Mouse (Mus musculus) heart, embryonic 10.5 days (tissue): ENCODE results near the gene Tmem86b. TPM values are rescaled to one million over a fixed set of nuclear protein-coding genes. Genes with fewer than 3 reads are reported as not detected.
A peak's percentile ranks its signal among the peaks of the same experiment; 100 is the strongest.

Source experiments
- DNase-seq: peaks from one replicate; pipeline ENCODE4 v3.0.0-alpha.2; 2017; ENCODE audit warnings: low spot score
- H3K27ac ChIP-seq: fragments of 300-500 bp; sonication (generic); 2 replicates; pipeline ENCODE4 v1.5.1; 2016; ENCODE audit warnings: mild to moderate bottlenecking
- H3K27me3 ChIP-seq: fragments of 300-500 bp; sonication (generic); 2 replicates; pipeline ENCODE4 v1.6.1; 2016; ENCODE audit warnings: mild to moderate bottlenecking; ENCODE audit not compliant: poor library complexity, insufficient read depth, severe bottlenecking
- H3K36me3 ChIP-seq: fragments of 300-500 bp; sonication (generic); 2 replicates; pipeline ENCODE4 v1.6.1; 2016; ENCODE audit warnings: mild to moderate bottlenecking, moderate library complexity
- H3K4me1 ChIP-seq: fragments of 300-500 bp; sonication (generic); 2 replicates; pipeline ENCODE4 v1.6.1; 2016; ENCODE audit warnings: mild to moderate bottlenecking
- H3K4me3 ChIP-seq: fragments of 300-500 bp; sonication (generic); 2 replicates; pipeline ENCODE4 v1.5.1; 2016; ENCODE audit warnings: mild to moderate bottlenecking, moderate library complexity
- H3K9me3 ChIP-seq: fragments of 300-500 bp; sonication (generic); 2 replicates; pipeline ENCODE4 v1.6.1; 2016; ENCODE audit warnings: mild to moderate bottlenecking, moderate library complexity
- WGBS: fragments of 180-500 bp; shearing (Covaris S2); methylation state at CpG from one replicate; pipeline ENCODE4 v1.1.7; 2016; 5-methylcytosine and 5-hydroxymethylcytosine counted together
- polyA plus RNA-seq: library from polyadenylated mRNA; unstranded; fragments of >200 nt; fragmentation: Nextera tagmentation; extraction: Ambion mirVana; gene quantifications from 2 replicates; pipeline ENCODE4 v1.2.1, GENCODE M21; 2016

Tmem86b gene
- polyA plus RNA-seq, 1 experiment from 2014 or later: 4.4 TPM

DNA sequence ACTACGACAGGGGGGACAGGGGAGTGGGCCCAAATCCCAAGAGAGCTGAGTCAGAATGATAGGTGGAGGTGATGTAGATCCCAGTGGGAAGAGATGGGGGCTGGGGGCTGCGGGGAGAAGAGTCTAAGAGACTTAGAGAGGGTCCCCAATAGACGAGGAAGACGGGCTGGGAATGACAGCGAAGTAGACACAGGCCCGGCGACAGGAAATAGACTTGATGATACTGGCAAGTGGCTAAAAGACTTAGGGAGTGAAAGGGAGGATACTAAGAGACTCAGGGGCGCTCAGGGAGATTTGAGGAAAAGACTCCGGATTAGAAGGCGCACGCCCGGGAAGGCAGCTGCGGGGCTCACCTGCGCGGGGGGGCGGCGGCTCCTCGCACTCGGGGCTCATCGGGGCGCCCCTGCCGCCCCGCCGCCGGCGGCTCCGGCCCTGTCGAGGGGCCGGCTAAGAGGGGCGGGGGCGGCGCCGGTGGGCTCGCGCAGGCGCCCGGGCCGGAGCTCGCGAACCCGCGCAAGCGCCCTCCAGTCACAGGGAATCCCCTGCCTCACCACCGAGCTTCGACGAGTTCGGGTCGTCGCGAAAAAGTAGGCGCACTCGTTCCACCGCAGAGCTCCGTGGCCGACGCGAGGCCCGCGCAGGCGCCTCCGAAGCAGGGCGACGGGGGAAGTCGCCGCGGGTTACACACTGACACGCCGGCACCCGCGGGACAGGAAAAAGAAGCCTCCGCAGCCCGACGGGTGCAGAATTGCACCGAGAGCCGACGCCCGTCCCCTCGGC lies 27.1 kb upstream of the Tmem86b start:
- Histone ChIP-seq H3K27me3 (no peaks in the 10 kb centered on the region), H3K27ac (peak overlapping the region; percentile 97), H3K36me3 (peaks cover 17% of the 10 kb centered on the region), H3K4me1 (peaks cover 49% of the 10 kb centered on the region), H3K4me3 (peak overlapping the region; percentile 91), H3K9me3 (no peaks in the 10 kb centered on the region)
- no peak for DNase-seq
- WGBS: under 1% methylated on average over 78 of the region's 78 CpGs

DNA sequence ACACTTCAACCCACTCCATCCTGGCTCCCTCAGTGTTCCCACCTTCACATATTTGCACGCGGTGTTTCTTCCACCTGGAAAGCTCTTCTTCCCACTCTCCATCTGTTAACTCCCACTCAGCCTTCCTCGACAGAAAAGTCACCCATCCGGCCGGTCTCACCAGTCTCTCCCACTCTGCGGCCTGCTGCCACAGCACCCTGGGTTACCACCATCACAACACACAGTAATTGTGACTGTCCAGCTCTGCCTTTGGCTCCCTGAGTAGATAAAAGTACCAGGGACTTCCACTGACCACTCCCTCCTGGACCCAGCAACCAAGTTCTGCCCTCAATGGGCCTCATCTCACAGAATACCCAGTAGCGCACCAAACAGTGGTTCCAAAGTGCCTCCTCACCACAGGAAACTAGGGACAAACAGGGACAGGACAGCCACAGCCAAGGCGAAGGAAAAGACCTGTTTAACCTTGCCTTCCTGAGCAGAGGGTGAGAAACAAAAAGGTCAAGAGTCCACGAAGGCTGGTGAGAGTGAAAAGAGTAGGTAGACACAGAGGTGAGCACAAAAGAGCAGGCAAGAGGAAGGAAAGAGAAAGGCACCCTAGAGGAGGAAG lies 26.4 kb upstream of the Tmem86b start:
- Histone ChIP-seq H3K4me1 (peaks cover 52% of the 10 kb centered on the region), H3K36me3 (peaks cover 14% of the 10 kb centered on the region; the same call in 1 of the 2 replicates), H3K27me3 (no peaks in the 10 kb centered on the region), H3K9me3 (no peaks in the 10 kb centered on the region), H3K27ac (peak overlapping the region; percentile 97), H3K4me3 (peak overlapping the region; percentile 91)
- 52% methylated on average over 9 of the region's 9 CpGs for WGBS
- DNase-seq: no peak

DNA sequence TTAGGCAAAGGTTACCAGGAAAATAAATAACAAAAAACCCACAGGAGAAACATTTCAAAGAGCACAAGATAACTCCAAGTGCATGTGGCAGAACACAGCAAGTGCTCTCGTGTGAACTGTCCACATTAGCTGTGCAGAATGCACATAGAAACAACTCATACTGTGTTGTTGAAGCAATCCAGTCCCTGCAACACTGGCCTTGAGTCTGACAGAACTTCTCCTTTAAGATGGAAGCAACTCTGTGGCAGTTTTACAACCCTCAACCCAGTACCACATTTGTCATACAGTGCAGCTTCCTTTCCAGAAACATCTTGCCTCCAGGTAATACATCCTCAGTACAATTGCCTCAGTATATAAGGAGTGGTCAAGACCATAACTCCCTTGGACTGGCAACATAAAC lies 25.6 kb upstream of the Tmem86b start:
- no peak for DNase-seq
- Histone ChIP-seq H3K4me1 (peaks cover 60% of the 10 kb centered on the region), H3K9me3 (no peaks in the 10 kb centered on the region), H3K27ac (no peak overlapping the region), H3K36me3 (peaks cover 10% of the 10 kb centered on the region; the same call in 1 of the 2 replicates), H3K27me3 (no peaks in the 10 kb centered on the region), H3K4me3 (peak overlapping the region; percentile 91)
- WGBS: 53% methylated on average over 1 of the region's 1 CpGs

DNA sequence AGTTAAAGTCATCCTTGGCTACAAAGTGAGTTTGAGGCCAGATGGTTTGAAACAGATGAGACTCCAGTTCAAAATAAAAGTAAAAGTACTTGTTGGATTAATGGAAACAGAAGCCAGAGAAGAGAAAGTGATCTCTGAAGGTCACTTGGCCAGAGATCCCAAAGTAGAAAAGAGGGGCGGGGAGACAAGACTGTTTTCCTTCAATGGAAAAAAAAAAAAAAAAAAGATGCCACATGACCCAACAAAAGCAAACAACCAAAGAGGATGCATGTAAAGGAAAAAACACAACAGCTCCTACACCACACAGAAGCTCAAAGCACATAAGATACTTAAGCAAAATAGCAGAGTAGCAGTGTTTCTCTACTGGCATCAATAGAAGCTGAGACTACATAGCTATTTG lies 24.7 kb upstream of the Tmem86b start:
- DNase-seq: no peak
- 76% methylated on average over 1 of the region's 1 CpGs for WGBS
- H3K4me3 ChIP-seq: no peak overlapping the region
- peaks cover 10% of the 10 kb centered on the region; the same call in 1 of the 2 replicates for H3K36me3 ChIP-seq
- H3K9me3 ChIP-seq: no peaks in the 10 kb centered on the region
- peaks cover 67% of the 10 kb centered on the region for H3K4me1 ChIP-seq
- H3K27ac ChIP-seq: no peak overlapping the region
- H3K27me3 ChIP-seq: no peaks in the 10 kb centered on the region

DNA sequence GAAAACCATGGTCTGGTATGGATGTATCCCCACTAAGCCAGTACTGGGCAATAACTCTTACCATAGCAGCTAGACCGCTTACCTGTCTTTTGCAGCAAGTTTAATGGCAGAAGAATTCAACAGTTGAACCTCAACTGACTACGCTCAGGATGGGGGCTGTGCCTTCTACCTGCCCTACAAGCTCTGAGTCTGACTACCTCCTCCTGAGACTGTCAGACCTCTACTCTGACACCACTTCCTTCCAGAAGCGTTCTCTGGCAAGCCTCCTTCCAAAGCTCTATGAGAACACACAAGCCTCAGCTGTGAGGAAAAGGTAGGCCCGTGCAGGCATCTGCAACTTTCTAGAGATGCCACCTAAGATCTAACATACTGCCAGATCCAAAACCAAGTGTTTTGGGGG lies 24.2 kb upstream of the Tmem86b start:
- Histone ChIP-seq H3K27ac (no peak overlapping the region), H3K36me3 (peaks cover 10% of the 10 kb centered on the region; the same call in 1 of the 2 replicates), H3K9me3 (no peaks in the 10 kb centered on the region), H3K4me1 (peaks cover 65% of the 10 kb centered on the region), H3K27me3 (no peaks in the 10 kb centered on the region), H3K4me3 (no peak overlapping the region)
- no peak for DNase-seq
- WGBS: 87% methylated on average over 4 of the region's 4 CpGs

DNA sequence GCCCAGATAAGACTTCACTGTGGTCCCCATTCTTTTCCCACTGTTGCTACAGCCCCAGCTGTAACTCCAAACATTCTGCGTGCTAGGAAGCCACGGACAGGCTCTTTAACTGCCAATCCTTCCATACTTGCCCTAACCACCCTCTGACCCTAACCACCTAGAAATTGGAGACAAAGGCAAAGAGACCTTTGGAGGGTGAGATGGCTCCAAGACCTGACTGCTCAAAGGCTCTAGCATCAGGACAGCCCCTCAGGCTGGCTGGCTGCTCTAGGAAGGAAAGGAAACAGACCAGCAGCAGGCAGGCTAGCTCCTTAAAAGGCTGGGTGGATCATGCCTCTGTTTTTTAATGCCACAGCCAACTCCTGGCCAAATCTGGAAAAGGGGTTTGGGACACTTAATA lies 23.0 kb upstream of the Tmem86b start:
- peaks cover 10% of the 10 kb centered on the region; the same call in 1 of the 2 replicates for H3K36me3 ChIP-seq
- 70% methylated on average over 2 of the region's 2 CpGs for WGBS
- H3K9me3 ChIP-seq: no peaks in the 10 kb centered on the region
- no peak for DNase-seq
- H3K27me3 ChIP-seq: no peaks in the 10 kb centered on the region
- H3K4me1 ChIP-seq: peaks cover 57% of the 10 kb centered on the region
- H3K4me3 ChIP-seq: no peak overlapping the region
- H3K27ac ChIP-seq: no peak overlapping the region

DNA sequence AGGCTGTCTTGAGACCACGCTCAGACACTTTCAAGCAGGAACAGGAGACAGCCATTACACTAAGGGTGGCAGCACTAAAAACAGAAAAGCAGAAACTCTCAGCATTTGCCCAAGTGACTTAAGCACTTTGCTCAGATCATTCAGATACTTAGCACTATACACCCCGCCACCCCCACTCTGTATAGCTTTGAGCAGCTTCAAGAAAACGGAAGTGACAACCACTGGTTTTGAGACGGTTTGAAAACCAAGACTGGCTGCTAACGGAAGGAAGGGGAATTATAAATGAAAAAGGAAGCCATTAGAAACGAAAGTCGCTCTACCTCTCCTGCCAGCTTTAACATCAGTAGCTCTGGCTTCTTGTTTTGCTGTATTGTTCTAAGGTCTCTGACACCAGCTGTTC lies 22.6 kb upstream of the Tmem86b start:
- 81% methylated on average over 7 of the region's 7 CpGs for WGBS
- H3K9me3 ChIP-seq: no peaks in the 10 kb centered on the region
- no peak for DNase-seq
- H3K27ac ChIP-seq: no peak overlapping the region
- H3K4me3 ChIP-seq: no peak overlapping the region
- H3K36me3 ChIP-seq: peaks cover 10% of the 10 kb centered on the region; the same call in 1 of the 2 replicates
- peaks cover 57% of the 10 kb centered on the region for H3K4me1 ChIP-seq
- no peaks in the 10 kb centered on the region for H3K27me3 ChIP-seq

DNA sequence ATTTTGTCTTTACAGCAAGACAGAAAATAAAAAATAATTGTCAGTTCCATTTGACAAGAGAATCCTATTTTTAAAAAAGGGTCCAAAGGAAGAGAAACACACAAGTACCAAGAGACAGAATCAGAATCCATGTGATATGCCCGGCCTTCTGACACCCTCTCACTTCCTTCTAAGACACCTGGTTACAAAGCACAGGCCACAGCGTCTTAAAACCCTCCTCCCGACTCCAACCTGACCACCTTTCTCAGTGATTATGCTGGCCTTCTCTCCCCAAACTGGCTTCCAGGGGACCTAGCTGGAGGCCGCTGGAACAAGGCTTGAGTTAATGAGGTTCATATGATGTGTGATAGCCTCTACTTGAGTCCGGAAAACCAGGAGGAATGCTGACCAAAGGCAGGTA lies 22.1 kb upstream of the Tmem86b start:
- H3K9me3 ChIP-seq: no peaks in the 10 kb centered on the region
- H3K4me3 ChIP-seq: no peak overlapping the region
- no peak for DNase-seq
- H3K27me3 ChIP-seq: no peaks in the 10 kb centered on the region
- peaks cover 10% of the 10 kb centered on the region; the same call in 1 of the 2 replicates for H3K36me3 ChIP-seq
- H3K4me1 ChIP-seq: peaks cover 57% of the 10 kb centered on the region
- no peak overlapping the region for H3K27ac ChIP-seq
- WGBS: 77% methylated on average over 5 of the region's 5 CpGs

DNA sequence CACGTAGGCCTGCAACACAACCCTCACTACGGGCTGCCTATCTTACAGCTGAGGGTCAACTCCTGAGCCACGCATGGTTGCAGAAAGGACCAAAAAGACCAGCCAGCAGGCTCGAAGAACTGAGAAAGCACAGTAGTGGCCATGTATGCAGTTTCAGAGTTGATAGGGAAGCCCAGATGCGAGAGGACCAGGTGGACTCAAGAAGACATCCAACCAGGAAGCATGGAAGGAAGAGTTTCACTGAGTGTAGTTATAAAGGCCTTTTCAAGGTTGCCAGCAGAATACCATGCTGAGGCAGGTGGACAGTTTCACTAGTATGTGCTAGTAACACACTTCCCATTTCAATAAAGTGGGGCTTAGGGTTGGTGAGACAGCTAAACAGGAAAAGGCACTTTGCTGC lies 21.5 kb upstream of the Tmem86b start:
- Histone ChIP-seq H3K9me3 (no peaks in the 10 kb centered on the region), H3K4me3 (no peak overlapping the region), H3K4me1 (peaks cover 58% of the 10 kb centered on the region), H3K36me3 (peaks cover 10% of the 10 kb centered on the region; the same call in 1 of the 2 replicates), H3K27ac (no peak overlapping the region), H3K27me3 (no peaks in the 10 kb centered on the region)
- 63% methylated on average over 5 of the region's 5 CpGs for WGBS
- DNase-seq: no peak

DNA sequence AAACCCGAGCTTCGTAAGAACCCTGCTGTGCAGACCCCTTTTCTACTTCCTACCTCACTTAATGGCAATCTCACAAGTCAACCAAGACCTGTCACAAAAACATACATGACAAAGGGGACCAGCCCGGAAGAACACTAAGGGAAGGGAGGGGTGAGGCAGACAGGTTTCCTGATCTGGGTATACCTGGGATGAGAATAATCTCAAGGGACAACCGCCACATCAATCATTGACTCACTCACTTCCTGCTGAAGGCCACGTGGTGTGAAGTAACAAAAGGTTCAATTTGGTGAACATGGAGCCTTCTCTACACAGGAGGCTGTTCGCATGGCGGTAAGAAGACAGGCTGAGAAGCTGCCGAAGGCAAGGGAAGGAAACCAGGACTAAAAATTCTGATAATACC lies 20.4 kb upstream of the Tmem86b start:
- H3K27ac ChIP-seq: no peak overlapping the region
- no peaks in the 10 kb centered on the region for H3K27me3 ChIP-seq
- no peak overlapping the region for H3K4me3 ChIP-seq
- H3K9me3 ChIP-seq: no peaks in the 10 kb centered on the region
- 74% methylated on average over 8 of the region's 8 CpGs for WGBS
- no peak for DNase-seq
- H3K36me3 ChIP-seq: peaks cover 12% of the 10 kb centered on the region; the same call in 1 of the 2 replicates
- H3K4me1 ChIP-seq: peaks cover 58% of the 10 kb centered on the region

DNA sequence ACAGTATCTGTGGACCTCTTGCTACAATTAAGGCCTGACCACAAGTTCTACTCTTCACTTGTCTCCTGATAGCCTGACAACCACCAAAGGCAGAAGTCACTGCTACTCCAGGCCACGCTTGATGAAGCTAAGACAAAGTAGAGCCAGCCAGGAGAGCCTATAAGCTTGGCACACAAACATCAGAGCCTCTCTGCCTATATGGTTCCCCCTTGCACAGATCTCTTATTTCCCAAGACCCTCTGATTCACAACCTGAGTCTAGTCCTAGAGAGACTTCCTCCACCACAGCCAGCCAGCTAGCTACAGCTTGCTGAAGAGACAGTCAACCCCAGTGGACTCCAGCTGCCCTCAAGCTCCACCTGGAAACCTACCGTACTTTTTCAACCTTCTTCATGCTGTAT lies 16.8 kb upstream of the Tmem86b start:
- Histone ChIP-seq H3K4me3 (no peak overlapping the region), H3K27ac (no peak overlapping the region), H3K27me3 (no peaks in the 10 kb centered on the region), H3K9me3 (no peaks in the 10 kb centered on the region), H3K4me1 (peaks cover 34% of the 10 kb centered on the region), H3K36me3 (peaks cover 41% of the 10 kb centered on the region)
- WGBS: 88% methylated on average over 2 of the region's 2 CpGs
- DNase-seq: peak; percentile 56

DNA sequence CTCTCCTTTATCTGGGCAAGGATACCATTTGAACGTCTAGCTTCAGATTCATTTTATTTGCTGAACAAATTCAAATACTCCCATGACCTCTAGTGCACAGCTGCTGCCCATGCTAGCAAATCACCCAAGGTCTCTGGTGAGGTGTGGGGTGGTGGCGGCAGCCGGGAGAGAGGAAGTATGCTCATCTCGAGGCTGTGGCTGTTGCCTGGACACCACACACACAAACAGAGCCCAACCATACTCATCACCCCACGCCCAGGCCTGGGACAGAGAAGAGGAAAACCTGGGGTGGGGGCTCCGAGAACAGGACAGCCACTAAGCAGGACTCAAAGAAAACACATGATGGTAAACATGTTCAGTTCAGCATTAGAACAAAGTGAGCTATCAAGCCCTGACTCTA lies 16.1 kb upstream of the Tmem86b start:
- Histone ChIP-seq H3K36me3 (peaks cover 48% of the 10 kb centered on the region), H3K4me1 (peaks cover 28% of the 10 kb centered on the region), H3K4me3 (peak overlapping the region; percentile 20), H3K9me3 (no peaks in the 10 kb centered on the region), H3K27ac (peak overlapping the region; percentile 73), H3K27me3 (no peaks in the 10 kb centered on the region)
- WGBS: 37% methylated on average over 6 of the region's 6 CpGs
- peak; percentile 90 for DNase-seq

DNA sequence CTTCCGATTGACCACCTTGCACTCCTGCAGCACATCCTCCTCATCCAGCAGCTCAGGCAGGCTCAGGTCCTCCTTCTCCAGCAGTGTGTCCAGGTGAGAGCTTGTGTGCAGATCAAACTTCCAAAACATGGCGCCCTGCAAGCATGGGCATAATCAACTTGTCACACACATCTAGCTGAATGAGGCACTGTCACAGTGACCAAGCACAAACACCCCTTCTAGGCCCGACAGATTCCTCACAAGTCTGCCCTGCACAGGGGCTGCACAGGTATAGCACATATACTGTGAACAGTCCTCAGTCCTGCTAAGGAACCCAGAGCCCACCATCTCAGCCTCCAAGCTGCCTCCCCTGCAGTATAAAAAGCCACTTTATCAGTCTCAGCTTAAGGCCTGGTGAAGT lies 15.6 kb upstream of the Tmem86b start:
- Histone ChIP-seq H3K27me3 (no peaks in the 10 kb centered on the region), H3K27ac (peak overlapping the region; percentile 73), H3K4me1 (peaks cover 23% of the 10 kb centered on the region), H3K36me3 (peaks cover 52% of the 10 kb centered on the region), H3K4me3 (peak overlapping the region; percentile 20), H3K9me3 (no peaks in the 10 kb centered on the region)
- DNase-seq: peak; percentile 61
- WGBS: 90% methylated on average over 3 of the region's 3 CpGs
